In the genomic region with DNA sequence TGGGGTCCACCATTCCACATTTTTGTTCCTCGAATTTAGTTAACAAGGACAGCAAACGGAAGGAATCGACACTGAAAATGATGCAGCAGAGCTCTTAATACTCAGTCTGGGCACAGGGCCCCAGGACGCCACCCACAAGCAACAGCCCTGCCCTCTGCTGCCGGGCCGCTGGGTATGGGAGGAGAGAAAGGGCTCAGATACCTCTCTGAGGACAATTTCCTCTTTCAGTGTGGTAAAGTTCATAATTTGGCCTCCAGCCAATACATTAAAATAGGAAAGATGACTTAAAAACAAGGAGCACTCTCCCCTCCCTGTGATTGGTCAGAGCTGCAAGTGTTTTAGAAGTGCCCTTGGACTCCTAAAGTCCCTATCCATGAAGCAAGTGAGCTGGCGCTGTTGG, we compare ENCODE assay signal across 22 mouse cellular contexts.
DNase-seq lines count a peak whose midpoint lies in the region; ATAC-seq lines count a peak whose summit lies in the region.
"Had no signal": no experiment of that assay in that cellular context is flagged by ENCODE, and none has a peak within 500 bp of the region (broad histone marks: within the 10 kb centered on the region; RNA-seq: fewer than 3 reads in every experiment).

No protein-coding gene starts in this region.

- ATAC-seq in midbrain, embryonic 14.5 days (ENCODE audit: low FRiP score, low TSS enrichment): no peak
- no peak for ATAC-seq in midbrain, embryonic 15.5 days (replicated peaks)
- ATAC-seq: activated CD4-positive, CD25-positive, alpha-beta regulatory T cell, adult 4 months; forebrain, embryonic 13.5 days; liver, postnatal 0 days had no signal

- DNase-seq in adrenal gland, adult (ENCODE audit: inconsistent age in 2 of 2, low spot score in 1 of 2): peak; percentile 51 to 79
- DNase-seq in adrenal gland, postnatal 4 days (ENCODE audit: low spot score in 2 of 2): no peak
- peak; percentile 9 for DNase-seq in midbrain, embryonic 14.5 days
- DNase-seq in adrenal gland, postnatal 36 days: peak; percentile 47 to 49
- no peak for DNase-seq in B cell, adult 2 months
- DNase-seq in left cerebral cortex, adult 18-20 months (ENCODE audit: low spot score in 2 of 2): no peak
- DNase-seq in liver: no peak
- DNase-seq: cerebellum, adult 2 months; cerebellum, postnatal 25 days; embryo, embryonic 11 days; heart, adult 11 months; kidney, postnatal 4 days; liver, postnatal 0 days had no signal

- 62% methylated on average over 7 of the region's 7 CpGs for WGBS in midbrain, embryonic 14.5 days
- 70% methylated on average over 7 of the region's 7 CpGs for WGBS in midbrain, embryonic 15.5 days

- H3K27ac ChIP-seq in midbrain, embryonic 14.5 days (replicated peaks; ENCODE audit: low read depth, low read length): no peak overlapping the region
- H3K27ac ChIP-seq in midbrain, embryonic 15.5 days: no peak overlapping the region
- H3K27ac ChIP-seq: embryonic facial prominence, embryonic 13.5 days; forebrain, embryonic 13.5 days; hindbrain, embryonic 15.5 days; limb, embryonic 10.5 days; macrophage had no signal

- no peaks in the 10 kb centered on the region for H3K36me3 ChIP-seq in midbrain, embryonic 14.5 days (ENCODE audit: control insufficient read depth, insufficient read depth, low read length)
- H3K36me3 ChIP-seq in midbrain, embryonic 15.5 days (replicated peaks): no peaks in the 10 kb centered on the region
- H3K36me3 ChIP-seq: hindbrain, embryonic 15.5 days had no signal

- H3K9ac ChIP-seq in midbrain, embryonic 14.5 days (replicated peaks; ENCODE audit: low read length): no peak overlapping the region
- H3K9ac ChIP-seq in midbrain, embryonic 15.5 days: no peak overlapping the region
- H3K9ac ChIP-seq: embryonic facial prominence, embryonic 13.5 days; forebrain, embryonic 13.5 days; hindbrain, embryonic 15.5 days; liver, postnatal 0 days had no signal

- no peak overlapping the region for H3K4me2 ChIP-seq in midbrain, embryonic 14.5 days (ENCODE audit: low read length)
- H3K4me2 ChIP-seq in midbrain, embryonic 15.5 days: no peak overlapping the region
- H3K4me2 ChIP-seq: embryonic facial prominence, embryonic 13.5 days; forebrain, embryonic 13.5 days; heart, embryonic 11.5 days; hindbrain, embryonic 15.5 days; midbrain, embryonic 11.5 days had no signal

- no peaks in the 10 kb centered on the region for H3K27me3 ChIP-seq in midbrain, embryonic 14.5 days (ENCODE audit: control insufficient read depth, insufficient read depth, low read length)
- H3K27me3 ChIP-seq in midbrain, embryonic 15.5 days (replicated peaks): no peaks in the 10 kb centered on the region
- H3K27me3 ChIP-seq: embryonic facial prominence, embryonic 13.5 days; forebrain, embryonic 13.5 days; hindbrain, embryonic 15.5 days had no signal

- no peak overlapping the region for H3K4me3 ChIP-seq in midbrain, embryonic 14.5 days (replicated peaks; ENCODE audit: low read depth, low read length)
- no peak overlapping the region for H3K4me3 ChIP-seq in midbrain, embryonic 15.5 days
- H3K4me3 ChIP-seq: embryonic facial prominence, embryonic 13.5 days; forebrain, embryonic 13.5 days; hindbrain, embryonic 15.5 days; limb, embryonic 10.5 days had no signal

- 0 out of 2 replicates have a peak, but pooled peaks cover 3% of the 10 kb centered on the region for H3K4me1 ChIP-seq in midbrain, embryonic 14.5 days (ENCODE audit: control insufficient read depth, insufficient read depth, low read length)
- peaks cover 6% of the 10 kb centered on the region for H3K4me1 ChIP-seq in midbrain, embryonic 15.5 days

- H3K9me3 ChIP-seq in midbrain, embryonic 14.5 days (ENCODE audit: control insufficient read depth, low read length): no peaks in the 10 kb centered on the region
- H3K9me3 ChIP-seq in midbrain, embryonic 15.5 days: no peaks in the 10 kb centered on the region
- H3K9me3 ChIP-seq: embryonic facial prominence, embryonic 13.5 days; forebrain, embryonic 13.5 days; hindbrain, embryonic 15.5 days; limb, embryonic 10.5 days had no signal

Comparison
In these comparisons a context has a peak if more than half of its experiments do, and no peak if none do; other contexts are left out.
1. DNase-seq: peak in adrenal gland, adult (2 of 2), midbrain, embryonic 14.5 days (single experiment) and adrenal gland, postnatal 36 days (2 of 2); none in adrenal gland, postnatal 4 days (0 of 2), B cell, adult 2 months (0 of 2), left cerebral cortex, adult 18-20 months (0 of 2) and liver (single experiment).